Mouse (Mus musculus) spleen, postnatal 10 days (tissue): ENCODE results near the gene Tnfrsf9.

Experiments used
- DNase-seq, 2 experiments: peaks; one replicate each; pipeline ENCODE4 v3.0.0; 2021 to 2022; ENCODE audit warnings: low spot score in 2 of 2

Tnfrsf9 gene

DNA sequence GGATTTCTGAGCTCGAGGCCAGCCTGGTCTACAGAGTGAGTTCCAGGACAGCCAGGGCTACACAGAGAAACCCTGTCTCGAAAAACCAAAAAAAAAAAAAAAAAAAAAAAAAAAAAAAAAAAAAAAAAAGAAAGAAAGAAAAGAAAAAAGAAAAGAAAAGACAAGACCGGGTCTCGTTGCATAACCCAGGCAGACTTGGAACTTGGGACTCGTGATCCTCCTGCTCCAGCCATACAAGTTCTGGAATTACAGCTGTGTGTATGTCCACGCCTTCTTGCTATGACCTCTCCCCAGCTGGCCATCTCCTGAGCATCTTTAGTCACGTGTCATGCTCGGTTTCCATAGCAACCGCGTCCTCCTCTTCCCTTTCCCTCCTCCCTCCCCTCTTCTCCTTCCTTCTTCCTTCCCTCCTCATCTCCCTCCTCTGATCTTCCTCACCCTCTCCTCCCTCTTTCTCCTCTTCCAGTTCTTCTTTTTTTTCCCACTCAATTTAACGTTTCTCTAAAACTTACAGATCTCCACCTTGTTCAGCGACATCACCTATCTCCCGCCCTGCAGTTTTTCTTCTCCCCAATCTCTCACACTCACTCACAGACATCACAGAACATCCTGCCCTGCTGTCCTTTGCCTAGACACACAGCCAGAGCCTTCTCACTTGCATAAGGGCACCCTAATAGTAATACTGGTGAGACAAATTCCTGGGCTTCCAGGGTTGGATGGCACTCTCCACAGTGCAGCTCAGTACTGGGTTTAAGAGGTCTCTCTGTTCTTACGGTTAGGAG is 12.8 kb downstream of the Tnfrsf9 start:
- DNase-seq: no peak

DNA sequence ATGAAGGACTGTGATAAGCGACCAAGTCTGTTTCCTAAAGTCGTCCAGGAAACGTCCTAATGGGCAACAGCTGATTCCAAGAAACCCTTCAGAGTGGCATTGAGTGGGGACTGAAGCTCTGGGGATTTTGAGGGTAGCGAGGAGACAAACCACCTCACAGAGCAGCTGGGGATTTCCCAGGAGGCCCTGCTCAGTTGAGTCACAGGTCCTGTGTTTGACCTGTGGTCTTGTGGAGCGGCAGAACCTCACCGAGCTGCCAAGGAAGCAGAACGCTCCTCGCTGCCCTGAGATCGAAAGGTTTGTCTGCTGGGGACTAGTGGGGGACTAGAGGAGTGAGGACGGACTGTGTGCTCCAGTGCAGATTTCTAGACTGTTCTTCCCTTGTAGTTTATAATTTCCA is 13.4 kb downstream of the Tnfrsf9 start:
- DNase-seq: no peak

DNA sequence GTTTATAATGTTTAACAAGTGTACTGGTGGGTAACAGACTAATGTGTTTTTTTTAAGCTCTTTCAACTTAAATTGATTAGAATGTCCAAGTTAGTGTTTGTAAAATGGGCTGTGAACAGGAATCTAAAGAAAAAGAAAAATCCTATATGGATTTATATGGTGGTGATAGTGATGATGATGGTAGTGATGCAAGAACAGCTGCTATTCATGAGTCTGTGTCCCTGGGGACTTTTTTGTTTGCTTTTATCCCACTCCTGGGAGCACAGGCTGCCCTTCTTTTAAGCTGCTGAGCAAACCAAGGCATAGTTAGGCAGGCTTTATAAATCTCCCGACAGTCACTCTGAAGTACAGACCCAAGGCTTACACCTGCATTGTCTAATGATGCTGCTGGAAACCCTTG is 19.1 kb downstream of the Tnfrsf9 start:
- no peak for DNase-seq

DNA sequence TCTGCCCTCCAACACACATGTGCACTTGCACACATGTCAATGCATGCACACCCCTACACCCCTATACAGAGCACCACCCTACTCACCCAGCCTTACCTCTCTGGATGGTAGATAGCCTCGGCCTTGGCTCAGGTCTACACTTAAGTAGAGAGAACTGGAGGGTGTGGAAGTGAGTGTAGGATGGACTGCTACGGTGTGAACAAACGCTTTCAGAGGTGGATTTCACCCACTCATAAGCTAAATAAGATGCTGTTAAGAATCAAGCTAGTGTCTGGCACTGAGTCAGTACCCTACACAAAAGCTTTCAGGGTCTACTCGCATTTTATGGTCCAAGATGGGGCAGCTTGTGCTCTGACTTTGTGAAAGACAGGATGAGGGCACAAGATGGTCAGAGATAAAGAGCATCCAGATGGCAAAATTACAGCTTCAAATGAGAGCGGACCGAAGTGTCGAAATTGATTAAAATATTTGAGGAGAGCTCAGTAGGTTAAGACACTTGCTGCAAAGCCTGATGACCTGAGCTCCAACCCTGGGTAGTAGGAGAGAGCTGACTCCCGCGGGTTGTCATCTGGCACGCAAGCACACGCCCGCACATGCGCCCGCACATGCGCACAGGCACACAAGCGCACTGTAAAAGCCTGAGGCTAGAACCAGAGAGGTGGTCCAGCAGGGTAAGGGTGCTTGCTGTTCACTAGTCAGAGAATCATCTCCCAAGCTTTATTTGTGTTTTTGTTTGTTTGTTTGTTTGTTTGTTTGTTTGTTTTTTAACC is 23.1 kb downstream of the Tnfrsf9 start:
- peak in 1 of 2 experiments; percentile 29 for DNase-seq

DNA sequence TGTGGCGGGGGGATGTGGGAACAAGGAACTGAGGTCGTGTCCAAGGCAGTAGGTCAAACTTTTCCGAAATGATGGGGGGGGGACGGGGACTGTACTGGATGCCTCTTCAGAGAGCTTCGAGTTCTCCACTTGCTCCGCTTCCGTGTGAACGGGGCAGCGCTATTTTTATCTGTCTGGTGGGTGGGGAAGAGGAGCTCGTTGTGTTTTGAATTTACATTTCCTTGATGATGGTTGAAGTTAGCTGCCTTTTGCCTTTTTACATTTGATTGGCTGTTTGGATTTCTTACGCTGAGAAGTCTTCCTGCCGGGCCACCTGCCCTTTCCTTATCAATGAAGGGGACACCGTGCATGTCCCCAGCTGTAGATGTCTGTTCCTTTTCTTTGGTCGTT is 23.7 kb downstream of the Tnfrsf9 start:
- DNase-seq: no peak

DNA sequence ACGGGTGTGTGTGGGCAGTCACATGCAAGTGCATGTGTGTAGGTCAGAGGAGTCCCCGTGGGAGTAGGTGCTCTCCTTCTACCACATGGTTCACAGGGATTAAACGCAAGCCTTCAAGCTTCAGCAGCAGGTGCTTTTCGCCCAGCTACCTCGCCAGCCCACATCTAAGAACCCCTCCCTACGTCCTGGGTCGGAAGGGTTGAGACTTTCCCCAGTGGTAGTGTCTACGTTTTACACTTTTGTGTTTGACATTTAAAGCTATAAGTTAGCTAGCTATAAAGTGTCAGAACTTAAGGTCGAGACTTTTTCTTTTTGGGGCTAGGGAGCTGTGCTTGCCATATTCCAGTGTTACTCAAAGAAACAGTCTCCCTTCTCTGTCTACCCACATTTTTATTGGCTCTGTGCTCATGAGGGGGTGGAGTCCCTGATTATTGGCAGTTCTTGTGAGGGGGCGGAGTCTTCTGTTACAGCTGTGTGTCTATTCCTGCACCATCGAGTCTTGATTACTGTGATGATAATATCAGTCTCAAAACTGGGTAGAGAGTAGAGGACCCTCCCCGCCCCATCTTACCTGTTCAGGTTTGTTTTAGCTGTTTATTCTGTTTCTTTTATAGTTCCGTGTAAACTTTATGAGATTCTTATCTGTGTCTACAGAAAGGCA is 25.8 kb downstream of the Tnfrsf9 start:
- no peak for DNase-seq

DNA sequence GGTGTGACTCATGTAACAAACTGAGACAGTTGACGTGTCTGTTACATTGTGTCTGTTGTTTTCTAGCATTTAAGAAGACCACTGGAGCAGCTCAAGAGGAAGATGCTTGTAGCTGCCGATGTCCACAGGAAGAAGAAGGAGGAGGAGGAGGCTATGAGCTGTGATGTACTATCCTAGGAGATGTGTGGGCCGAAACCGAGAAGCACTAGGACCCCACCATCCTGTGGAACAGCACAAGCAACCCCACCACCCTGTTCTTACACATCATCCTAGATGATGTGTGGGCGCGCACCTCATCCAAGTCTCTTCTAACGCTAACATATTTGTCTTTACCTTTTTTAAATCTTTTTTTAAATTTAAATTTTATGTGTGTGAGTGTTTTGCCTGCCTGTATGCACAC is 30.3 kb downstream of the Tnfrsf9 start:
- DNase-seq: no peak

DNA sequence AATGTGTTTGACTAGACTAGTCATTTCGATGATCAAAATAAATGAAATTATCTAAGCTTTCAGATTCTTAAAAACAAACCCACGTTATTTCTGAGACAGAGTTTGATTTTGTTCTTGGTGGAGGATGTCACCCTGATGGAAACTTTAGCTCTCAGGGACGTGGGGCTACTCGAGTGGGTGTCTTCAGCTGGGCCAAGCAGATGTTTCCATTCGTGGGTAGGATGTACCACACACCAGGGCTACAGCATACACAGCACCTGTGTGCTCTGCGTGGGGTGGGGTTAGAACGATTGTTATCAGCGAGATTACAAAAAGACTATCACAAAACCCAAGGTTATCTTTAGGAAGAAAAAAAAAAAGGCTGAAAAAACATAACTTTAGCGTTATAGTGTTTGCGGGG is 36.6 kb downstream of the Tnfrsf9 start:
- DNase-seq: no peak

DNA sequence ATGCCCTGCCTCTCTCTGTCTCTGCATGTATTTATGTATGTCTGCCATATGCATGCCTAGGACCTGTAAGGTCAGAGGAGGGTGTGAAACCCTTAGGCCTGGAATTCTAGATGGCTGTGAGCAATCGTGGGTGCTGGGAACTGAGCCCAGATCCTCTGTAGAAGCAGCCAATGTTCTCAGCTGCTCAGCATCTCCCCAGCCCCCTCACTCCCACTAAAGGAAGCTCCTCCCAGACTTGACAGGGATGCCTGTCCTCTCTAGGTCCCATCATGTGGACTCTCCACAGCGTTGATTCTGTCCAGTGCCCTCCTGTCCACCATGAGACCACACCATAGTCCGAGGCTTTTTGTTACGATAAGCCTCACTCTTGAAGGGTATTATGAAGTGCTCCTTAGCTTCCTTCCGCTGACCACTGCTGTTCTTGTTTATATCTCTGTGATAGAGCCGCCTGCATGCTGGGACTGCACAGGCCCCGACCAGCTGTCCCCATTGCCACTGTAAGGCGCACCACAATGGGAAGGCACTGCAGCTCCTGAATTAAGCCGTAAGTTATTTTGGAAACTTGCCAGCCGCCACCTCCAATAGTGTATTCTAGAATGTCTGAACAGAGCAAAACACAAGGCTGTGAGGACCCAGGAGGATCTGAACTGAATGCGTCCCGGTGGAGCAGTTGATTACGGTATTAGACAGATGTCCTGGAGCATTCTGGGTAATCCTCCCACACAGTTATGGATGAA is 42.2 kb downstream of the Tnfrsf9 start:
- no peak for DNase-seq

DNA sequence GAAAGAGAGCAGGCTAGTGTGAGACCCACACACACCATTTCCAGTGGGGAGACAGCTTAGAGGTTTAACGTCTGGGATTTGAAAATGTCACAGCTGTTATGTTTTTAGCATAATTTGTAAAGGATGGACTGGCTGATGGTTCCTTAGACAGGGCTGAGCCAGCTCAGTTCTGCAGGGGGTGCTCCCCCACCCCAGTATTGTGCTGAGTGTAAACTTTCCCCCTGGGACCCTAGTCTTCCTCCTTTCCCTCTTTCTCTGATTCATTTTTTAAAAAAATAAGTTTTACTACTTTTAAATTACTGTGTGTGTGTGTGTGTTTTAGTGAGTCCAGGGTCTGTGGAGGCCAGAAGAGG is 42.7 kb downstream of the Tnfrsf9 start:
- DNase-seq: no peak

DNA sequence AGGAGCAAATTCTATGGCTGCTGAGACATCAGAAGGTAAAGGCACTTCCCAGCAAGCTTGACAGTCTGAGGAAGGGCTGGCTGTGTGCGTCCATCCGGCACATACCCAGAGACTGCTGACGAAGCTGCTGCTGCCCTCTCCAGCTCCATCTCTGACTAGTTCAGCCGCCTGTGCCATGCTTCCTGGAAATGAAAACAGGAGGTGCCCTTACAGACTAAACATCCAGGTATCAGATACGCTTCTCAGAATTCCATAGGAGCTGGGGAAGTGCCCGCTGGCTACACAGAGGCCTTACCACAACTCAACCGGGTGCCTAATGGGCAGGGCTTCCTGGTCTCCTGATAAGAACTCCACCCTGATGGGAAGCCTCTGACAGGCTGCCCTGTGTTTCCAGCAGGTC is 44.2 kb downstream of the Tnfrsf9 start:
- DNase-seq: no peak

DNA sequence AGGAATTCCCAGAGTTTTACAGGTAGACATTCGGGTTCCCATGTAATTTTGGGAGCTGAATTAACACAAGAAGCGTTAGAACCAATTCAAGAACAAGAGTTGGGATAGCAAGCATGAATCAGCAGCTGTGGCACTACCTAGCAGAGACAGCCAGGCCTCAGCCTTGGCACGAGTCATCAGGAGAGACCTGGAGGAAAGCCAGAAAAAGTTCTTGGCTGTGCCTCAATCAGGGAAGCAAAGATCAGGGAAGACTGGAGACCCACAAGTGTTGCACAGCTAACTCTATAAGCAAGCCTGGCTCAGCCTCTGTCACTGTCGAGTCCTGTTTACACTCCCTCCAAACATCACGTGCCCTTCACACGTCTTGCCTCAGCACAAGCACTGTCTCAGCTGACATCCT is 47.9 kb downstream of the Tnfrsf9 start:
- no peak for DNase-seq

DNA sequence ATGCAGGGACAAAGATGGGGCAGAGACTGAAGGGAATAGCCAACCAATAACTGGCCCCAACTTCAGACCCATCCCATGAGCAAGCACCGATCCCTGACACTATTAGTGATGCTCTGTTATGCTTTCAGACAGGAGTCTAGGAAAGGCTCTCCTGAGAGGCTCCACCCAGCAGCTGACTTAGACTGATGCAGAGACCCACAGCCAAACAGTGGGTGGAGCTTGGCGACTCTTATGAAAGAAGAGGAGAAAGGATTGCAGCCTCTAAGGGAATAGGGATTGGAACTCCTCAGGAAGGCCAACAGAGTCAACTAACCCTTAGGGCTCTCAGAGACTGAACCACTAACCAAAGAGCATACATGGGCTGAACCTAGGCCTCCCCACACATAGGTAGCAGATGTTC is 49.3 kb downstream of the Tnfrsf9 start:
- DNase-seq: no peak

DNA sequence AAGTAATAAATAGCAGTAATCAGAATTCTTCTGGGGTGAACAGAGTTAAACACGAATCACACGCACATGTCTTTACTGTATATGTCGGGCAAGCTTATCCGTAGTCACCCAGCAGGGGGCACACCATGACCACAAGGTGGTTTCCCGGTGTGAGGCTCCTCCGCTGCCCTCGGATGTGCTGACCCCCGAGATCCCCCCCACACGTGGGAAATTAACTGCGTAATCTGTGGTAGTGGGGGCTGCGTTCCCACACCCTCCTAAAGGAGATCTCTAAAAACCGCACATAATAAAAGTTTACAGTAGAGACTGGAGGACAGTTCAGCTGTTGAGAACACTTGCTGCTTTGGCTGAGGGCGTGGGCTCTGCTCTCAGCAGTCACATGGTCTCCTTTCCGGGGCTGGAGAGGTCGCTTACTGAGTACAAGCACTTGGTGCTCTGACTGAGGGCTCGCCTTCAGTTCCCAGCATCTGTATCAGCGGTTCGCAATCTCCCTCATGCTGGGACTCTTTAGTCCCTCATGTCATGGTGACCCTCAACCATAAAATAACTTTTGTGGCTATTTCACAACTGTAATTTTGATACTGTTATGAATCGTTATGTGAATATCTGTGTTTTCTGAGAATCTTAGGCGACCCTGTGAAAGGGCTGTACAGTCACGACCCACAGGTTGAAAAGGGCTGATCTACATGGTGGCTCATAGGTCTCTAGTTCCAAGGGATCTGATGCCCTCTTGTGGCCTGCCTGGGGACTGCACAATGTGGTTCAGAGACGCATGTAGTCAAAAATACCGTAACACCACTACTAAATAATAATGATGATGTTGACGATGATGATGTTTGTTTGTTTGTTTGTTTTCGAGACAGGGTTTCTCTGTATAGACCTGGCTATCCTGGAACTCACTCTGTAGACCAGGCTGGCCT is 50.5 kb downstream of the Tnfrsf9 start:
- peak; percentile 70 to 89 for DNase-seq

DNA sequence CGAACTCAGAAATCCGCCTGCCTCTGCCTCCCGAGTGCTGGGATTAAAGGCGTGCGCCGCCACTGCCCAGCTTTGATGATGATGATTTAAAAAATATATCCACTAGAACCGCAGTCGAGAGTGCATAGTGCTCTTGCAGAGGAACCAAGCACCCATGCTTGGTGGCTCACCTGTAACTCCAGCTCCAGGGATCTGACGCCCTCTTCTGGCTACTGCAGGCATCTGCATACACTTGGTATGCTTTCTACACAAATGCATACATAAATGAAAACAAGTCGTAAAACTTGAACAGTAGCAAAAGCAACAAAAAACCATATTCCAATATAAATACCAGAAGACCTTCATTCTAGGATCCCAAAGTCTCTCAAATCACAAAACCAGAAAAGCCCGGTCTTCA is 51.2 kb downstream of the Tnfrsf9 start:
- no peak for DNase-seq

DNA sequence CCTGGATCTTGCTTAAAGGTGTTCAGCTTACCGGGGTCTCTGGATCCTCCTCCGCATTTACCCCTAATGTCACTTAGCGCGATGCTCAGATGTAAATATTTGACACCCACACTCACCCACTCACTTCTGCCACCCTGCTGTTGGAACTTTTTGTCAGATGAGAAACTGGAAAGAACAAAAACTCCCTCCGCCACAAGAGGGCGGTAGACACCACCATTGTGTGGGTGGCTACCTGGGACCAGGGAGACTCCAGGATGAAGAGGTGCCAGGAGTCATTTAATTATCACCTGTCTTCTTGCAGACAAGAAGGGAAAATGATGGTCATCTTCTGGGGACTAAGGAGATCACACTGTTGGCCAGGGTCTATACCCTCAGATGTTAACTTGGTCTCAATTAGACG is 52.2 kb downstream of the Tnfrsf9 start:
- peak; percentile 22 to 67 for DNase-seq

DNA sequence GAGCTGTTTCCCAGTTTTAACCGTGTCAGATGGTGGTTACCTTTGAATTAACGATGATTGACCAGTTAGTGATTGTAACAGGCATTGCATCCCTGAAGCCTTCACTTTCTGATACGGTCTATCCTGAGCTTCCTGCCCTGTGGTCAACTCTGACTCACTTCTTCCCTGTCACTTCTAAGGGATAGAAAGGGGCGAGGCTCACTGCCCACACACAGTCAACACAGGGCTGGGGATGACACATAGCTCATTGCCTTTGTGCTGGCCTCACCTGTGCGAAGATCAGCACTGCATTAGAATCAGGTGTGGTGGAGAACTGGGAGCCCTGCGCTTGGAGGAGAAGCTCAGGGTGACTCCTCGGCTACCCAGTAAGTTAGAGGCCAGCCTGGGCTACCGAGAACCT is 54.6 kb downstream of the Tnfrsf9 start:
- no peak for DNase-seq

DNA sequence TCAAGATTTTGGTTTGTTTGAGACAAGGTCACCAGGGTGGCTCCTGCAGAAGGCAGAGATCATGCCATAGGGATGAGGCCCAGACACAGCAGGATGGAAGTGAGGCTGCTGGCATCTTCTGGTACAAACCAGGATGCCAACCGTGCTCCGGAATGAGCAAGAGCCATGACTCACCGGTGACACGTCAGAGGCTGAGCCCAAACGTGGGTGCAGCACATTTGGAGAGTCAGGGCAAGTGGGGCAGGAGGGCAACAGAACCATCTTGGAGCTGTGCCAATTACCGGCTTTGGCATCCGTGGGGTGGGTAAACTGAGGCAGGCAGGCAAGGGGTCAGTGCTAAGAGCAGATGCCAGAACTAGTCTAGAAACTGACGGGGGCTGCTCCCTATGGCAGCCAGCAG is 58.9 kb downstream of the Tnfrsf9 start:
- no peak for DNase-seq

DNA sequence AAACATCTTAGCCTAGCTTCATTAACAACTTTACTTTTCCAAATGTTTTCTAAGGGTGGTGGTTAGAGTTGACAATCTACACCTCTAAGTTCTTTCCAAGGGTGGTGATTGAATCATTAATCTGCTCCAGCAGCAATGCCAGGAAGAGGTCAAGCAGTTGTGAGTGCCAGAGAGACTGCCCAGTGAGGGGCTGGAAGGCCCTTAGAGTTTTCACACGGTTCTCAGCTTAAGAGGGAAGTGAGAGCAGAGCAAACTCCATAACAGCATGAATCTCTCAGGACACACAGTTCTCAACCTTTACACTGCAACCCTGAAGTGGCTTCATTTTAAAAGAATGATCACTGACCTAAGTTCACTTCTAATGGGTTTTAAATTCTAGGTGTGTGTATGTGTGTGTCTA is 60.8 kb downstream of the Tnfrsf9 start:
- no peak for DNase-seq

DNA sequence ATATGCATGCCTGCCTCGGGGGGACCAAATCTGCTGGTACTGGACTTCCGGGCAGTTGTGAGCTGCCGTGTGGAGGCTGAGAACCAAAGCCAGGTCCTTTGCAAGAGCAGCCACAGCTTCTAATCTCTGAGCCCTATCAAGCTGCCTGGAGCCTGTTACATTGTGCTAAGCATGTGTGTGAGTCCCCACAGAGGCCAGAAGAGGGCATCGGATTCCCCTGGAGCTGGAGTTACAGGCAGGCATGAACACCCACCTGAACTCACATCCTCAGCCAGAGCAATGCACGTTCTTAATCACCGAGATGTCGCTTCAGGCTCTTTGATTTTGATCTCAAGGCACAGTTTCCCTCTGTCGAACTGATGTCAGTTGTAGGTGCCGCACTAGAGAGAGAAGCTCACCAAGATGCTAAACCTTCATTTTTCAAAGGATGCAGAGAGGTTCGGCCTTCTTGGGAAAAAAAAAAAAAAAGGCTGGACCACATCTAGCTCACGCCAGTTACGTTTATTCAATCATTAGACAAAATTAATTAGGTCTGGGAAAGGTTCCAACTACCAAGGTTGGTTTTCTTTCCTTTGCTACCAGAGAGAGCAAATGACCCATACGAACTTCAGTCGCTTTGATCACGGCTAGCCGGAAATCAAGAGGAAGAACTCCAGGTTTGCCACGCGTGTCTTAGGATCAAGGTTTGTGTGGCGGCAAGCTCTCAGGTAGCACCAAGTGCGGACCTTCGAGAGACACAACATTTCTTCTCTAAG is 64.0 kb downstream of the Tnfrsf9 start:
- DNase-seq: no peak
